Mouse (Mus musculus) neural tube, embryonic 11.5 days (tissue): ENCODE results near the gene Cox11. TPM values are rescaled to one million over a fixed set of nuclear protein-coding genes. Genes with fewer than 3 reads are reported as not detected.

Source experiments
- ATAC-seq: fragments of 200-750 bp; cut with Nextera tagmentation; 2 replicates; pipeline ENCODE4 v1.8.0; 2017; ENCODE audit warnings: moderate number of reproducible peaks, mild to moderate bottlenecking, moderate TSS enrichment, moderate library complexity; ENCODE audit not compliant: insufficient read depth, low FRiP score, low TSS enrichment
- DNase-seq: peaks from one replicate; pipeline ENCODE4 v3.0.0-alpha.2; 2015; ENCODE audit warnings: low spot score
- H3K27ac ChIP-seq: fragments of 300-500 bp; sonication (generic); 2 replicates; pipeline ENCODE4 v1.5.1; 2014; ENCODE audit warnings: low read depth, mild to moderate bottlenecking, low read length
- H3K27me3 ChIP-seq: fragments of 300-500 bp; sonication (generic); 2 replicates; pipeline ENCODE4 v1.6.1; 2014; ENCODE audit warnings: mild to moderate bottlenecking, low read length, mixed read lengths; ENCODE audit not compliant: control insufficient read depth, insufficient read depth
- H3K36me3 ChIP-seq: fragments of 300-500 bp; sonication (generic); 2 replicates; pipeline ENCODE4 v1.6.1; 2014; ENCODE audit warnings: mild to moderate bottlenecking, low read length, moderate library complexity, mixed read lengths; ENCODE audit not compliant: control insufficient read depth, insufficient read depth
- H3K4me1 ChIP-seq: fragments of 300-500 bp; sonication (generic); 2 replicates; pipeline ENCODE4 v1.6.1; 2014; ENCODE audit warnings: low read length, mixed read lengths; ENCODE audit not compliant: control insufficient read depth, insufficient read depth
- H3K4me2 ChIP-seq: fragments of 300-500 bp; sonication (generic); 2 replicates; pipeline ENCODE4 v1.6.1; 2014; ENCODE audit warnings: low read depth, mild to moderate bottlenecking, moderate library complexity
- H3K4me3 ChIP-seq: fragments of 300-500 bp; sonication (generic); 2 replicates; pipeline ENCODE4 v1.5.1; 2014; ENCODE audit warnings: low read depth, low read length
- H3K9ac ChIP-seq: fragments of 300-500 bp; sonication (generic); 2 replicates; pipeline ENCODE4 v1.6.1; 2014; ENCODE audit warnings: mild to moderate bottlenecking, low read length
- H3K9me3 ChIP-seq: fragments of 300-500 bp; sonication (generic); 2 replicates; pipeline ENCODE4 v1.6.1; 2016; ENCODE audit warnings: low read length; ENCODE audit not compliant: control insufficient read depth
- WGBS: fragments of 180-500 bp; shearing (Covaris S2); extraction: QIAGEN DNeasy Blood & Tissue Kit; methylation state at CpG from one replicate; pipeline ENCODE4 v1.1.7; 2014; 5-methylcytosine and 5-hydroxymethylcytosine counted together
- polyA plus RNA-seq: library from polyadenylated mRNA; unstranded; fragments of >200 nt; fragmentation: Nextera tagmentation; extraction: Ambion mirVana; gene quantifications from 2 replicates; pipeline ENCODE4 v1.2.1, GENCODE M21; 2014

Cox11 gene
- polyA plus RNA-seq, 1 experiment from 2014 or later: 23.6 TPM

DNA sequence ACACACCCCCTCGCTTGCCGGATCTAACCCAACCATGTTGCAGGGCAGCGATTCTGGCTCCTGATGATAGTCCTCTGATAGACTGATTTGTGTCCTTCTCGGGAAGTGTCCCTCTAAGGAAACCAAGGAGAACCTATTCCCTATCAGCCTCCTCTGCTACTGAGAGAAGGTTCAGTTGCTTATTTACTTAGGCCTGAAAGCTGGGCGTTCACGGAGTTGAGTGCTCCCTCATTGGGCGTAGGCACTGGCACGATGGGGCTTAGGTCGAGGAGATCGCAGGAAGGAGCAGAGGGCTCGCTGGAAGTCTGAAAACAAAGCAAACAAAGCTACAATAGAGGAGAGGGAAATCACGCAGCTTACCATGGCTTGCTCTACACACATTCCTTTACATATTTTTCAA, 19.6 kb downstream of the Cox11 start:
- DNase-seq (no peak), ATAC-seq (no peak)
- Histone ChIP-seq H3K27ac (no peak overlapping the region), H3K36me3 (peaks cover 3% of the 10 kb centered on the region; the same call in 1 of the 2 replicates), H3K4me2 (no peak overlapping the region), H3K4me1 (no peaks in the 10 kb centered on the region), H3K9me3 (no peaks in the 10 kb centered on the region), H3K9ac (no peak overlapping the region), H3K27me3 (no peaks in the 10 kb centered on the region), H3K4me3 (no peak overlapping the region)
- WGBS: 95% methylated on average over 12 of the region's 12 CpGs

DNA sequence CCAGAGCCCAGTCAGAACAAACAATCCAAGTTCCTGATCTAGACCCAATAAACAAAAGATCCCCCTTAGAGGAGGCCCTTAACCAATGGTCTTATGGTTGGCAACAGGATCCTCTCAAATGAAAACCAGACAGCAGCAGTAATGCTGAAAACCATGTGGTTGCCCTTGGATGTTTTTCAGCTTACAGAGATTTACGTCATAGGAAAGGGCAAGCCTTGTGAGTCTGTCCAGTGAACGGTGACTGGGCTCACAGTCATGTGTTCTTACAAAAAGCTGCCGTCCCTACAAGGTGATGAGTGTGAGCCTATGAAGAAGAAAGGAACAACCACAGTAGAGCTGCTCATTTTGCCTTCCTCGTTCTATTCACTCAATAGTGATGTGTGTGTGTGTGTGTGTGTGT, 22.7 kb downstream of the Cox11 start:
- H3K36me3 ChIP-seq: peaks cover 2% of the 10 kb centered on the region; the same call in 1 of the 2 replicates
- H3K27ac ChIP-seq: no peak overlapping the region
- no peak overlapping the region for H3K4me2 ChIP-seq
- no peak for ATAC-seq
- 81% methylated on average over 4 of the region's 4 CpGs for WGBS
- no peak for DNase-seq
- H3K27me3 ChIP-seq: no peaks in the 10 kb centered on the region
- H3K4me1 ChIP-seq: peaks cover 18% of the 10 kb centered on the region
- no peaks in the 10 kb centered on the region for H3K9me3 ChIP-seq
- H3K4me3 ChIP-seq: no peak overlapping the region
- no peak overlapping the region for H3K9ac ChIP-seq

DNA sequence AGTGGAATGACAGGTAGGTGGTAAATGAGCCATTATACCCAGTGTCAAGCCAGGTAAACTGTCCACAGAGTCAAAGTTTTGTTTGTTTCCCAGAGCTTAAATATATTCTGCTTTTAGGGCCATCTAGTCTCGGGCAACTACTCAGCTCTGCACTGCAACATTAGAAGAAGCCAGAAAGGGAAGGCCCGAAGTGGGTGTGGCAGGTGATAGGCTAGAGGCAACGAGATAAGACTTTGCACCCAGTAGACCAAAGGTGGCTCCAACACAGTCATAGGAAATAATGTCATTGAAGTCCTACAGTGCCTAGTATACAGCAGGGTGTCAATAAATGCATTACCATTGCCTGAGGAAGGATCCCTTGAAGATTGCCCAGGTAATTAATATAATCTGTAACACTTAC, 25.1 kb downstream of the Cox11 start:
- Histone ChIP-seq H3K36me3 (no peaks in the 10 kb centered on the region), H3K9ac (no peak overlapping the region), H3K4me3 (no peak overlapping the region), H3K4me1 (peaks cover 18% of the 10 kb centered on the region), H3K4me2 (no peak overlapping the region), H3K27ac (no peak overlapping the region), H3K9me3 (no peaks in the 10 kb centered on the region), H3K27me3 (no peaks in the 10 kb centered on the region)
- ATAC-seq: no peak
- no peak for DNase-seq
- WGBS: 65% methylated on average over 3 of the region's 3 CpGs

DNA sequence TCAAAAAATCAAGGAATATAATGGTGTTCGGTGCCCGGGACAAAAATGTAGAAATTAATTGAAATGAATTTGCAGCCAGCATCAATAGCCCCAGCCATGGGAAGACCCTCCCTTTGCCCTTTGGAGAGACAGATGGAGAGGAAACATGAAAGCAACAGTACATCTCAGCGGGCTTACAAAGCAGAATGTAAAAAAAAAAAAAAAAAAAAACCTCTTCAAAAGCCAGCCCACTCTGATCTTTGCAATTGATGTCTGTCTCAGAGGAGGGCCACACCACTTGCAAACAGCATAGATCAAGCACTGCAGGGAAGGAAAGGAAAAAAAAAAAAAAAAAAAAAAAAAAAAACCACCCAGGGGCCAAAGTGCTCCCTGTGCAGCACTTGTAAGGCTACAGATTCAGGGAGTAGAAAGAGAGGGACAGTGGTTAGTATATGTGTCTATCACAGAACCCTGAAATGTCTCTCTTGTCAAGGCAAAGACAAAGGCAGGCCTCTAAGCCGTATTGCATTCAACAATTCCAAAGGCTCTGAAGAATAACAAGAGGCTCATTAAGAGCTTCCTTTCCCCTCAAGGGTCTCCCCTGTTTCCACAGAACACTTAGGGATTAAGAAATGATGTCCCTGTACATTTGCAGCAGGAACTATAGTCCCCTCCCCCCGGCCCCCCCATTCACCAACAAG, 25.8 kb downstream of the Cox11 start:
- H3K4me1 ChIP-seq: peaks cover 18% of the 10 kb centered on the region
- no peaks in the 10 kb centered on the region for H3K27me3 ChIP-seq
- no peaks in the 10 kb centered on the region for H3K36me3 ChIP-seq
- H3K27ac ChIP-seq: no peak overlapping the region
- no peak overlapping the region for H3K9ac ChIP-seq
- ATAC-seq: no peak
- no peak overlapping the region for H3K4me3 ChIP-seq
- no peak for DNase-seq
- no peaks in the 10 kb centered on the region for H3K9me3 ChIP-seq
- 23% methylated on average over 5 of the region's 5 CpGs for WGBS
- no peak overlapping the region for H3K4me2 ChIP-seq

DNA sequence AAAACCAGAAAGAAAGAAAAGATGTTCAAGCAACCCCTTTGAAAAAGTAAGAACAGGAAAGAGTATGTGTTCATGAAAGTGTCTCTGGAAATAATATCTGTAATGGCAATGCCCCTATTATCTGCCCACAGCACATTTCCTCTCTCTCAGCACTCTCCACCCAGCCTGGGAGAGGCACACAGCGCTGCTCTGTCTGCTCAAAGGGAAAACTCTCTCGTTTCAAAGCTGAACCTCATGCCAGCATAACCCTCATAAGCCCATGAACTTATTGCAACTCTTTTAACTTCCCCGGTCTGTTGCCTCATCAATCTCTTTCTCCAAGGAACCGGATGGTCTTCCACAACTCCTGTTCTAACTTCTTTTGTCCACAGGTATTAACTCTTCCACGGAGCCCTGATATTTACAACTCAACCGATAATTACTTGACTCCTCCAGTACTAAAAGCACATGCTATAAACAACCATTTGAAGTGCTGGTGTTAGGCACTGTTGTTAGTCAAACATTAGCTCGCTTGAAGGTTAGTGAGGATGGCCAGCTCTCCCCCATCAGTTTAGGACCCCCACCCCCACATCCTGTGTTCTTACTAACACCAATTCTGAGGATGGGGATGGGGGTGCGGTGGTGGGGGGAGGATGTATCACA, 26.5 kb downstream of the Cox11 start:
- H3K4me3 ChIP-seq: no peak overlapping the region
- no peak overlapping the region for H3K27ac ChIP-seq
- peaks cover 18% of the 10 kb centered on the region for H3K4me1 ChIP-seq
- H3K27me3 ChIP-seq: no peaks in the 10 kb centered on the region
- ATAC-seq (peak; percentile 55; the same call in 1 of the 2 replicates), DNase-seq (peak; percentile 18)
- under 1% methylated on average over 8 of the region's 8 CpGs for WGBS
- no peaks in the 10 kb centered on the region for H3K36me3 ChIP-seq
- H3K4me2 ChIP-seq: no peak overlapping the region
- no peak overlapping the region for H3K9ac ChIP-seq
- no peaks in the 10 kb centered on the region for H3K9me3 ChIP-seq

DNA sequence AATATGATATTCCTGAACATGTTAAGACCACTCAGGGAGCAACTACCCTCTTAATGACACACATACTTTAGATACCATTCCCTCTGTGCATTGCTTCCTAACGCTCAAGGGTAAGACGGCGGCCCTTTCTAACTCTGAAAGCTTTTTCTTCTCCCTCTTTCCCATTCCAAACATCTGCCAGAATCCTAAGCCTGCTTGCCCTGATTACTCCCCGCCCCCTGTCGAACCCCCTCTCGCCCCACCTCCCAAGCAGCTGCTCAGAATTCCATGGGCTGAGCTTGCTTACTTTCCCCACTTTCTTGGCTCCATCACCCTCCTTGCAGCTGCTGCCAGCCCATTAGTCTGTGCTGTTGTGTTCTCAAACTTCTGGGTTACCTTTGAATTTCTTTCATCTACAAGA, 27.2 kb downstream of the Cox11 start:
- DNase-seq (peak; percentile 40), ATAC-seq (no peak)
- peaks cover 18% of the 10 kb centered on the region for H3K4me1 ChIP-seq
- no peak overlapping the region for H3K9ac ChIP-seq
- H3K27me3 ChIP-seq: no peaks in the 10 kb centered on the region
- H3K4me2 ChIP-seq: no peak overlapping the region
- H3K36me3 ChIP-seq: no peaks in the 10 kb centered on the region
- no peak overlapping the region for H3K4me3 ChIP-seq
- 8% methylated on average over 6 of the region's 6 CpGs for WGBS
- H3K27ac ChIP-seq: no peak overlapping the region
- no peaks in the 10 kb centered on the region for H3K9me3 ChIP-seq

DNA sequence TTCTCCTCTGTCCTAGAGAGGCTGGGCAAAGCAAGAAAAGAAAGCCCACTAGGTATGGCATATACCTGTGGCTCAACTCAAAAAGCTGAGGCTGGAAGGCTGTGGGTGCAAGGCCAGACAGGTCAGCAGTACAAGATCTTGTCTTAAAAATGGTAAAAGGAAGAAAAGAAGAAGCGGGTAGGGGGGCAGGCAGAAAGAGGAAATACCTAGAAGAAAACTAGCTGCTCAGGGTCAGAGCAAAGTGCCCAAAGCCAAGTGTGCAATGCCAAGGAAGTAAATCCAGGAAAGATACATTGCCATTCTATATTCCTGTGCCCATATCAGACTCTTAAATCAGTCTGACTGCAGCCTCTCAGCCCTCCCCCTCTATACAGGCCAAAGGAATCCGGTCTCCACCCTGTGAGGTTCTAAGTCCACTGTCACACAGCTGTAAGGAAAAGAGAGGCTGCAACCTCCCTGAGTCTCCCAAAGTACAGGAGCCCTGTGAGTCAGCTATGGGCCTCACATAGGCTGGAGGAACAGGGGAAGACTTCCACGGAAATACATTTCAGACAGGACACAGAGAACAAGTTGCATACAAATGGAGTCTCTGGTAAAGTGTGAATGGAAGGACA, 28.3 kb downstream of the Cox11 start:
- Histone ChIP-seq H3K9me3 (no peaks in the 10 kb centered on the region), H3K4me1 (peaks cover 18% of the 10 kb centered on the region), H3K9ac (no peak overlapping the region), H3K4me3 (no peak overlapping the region), H3K4me2 (no peak overlapping the region), H3K36me3 (no peaks in the 10 kb centered on the region), H3K27me3 (no peaks in the 10 kb centered on the region), H3K27ac (no peak overlapping the region)
- ATAC-seq (no peak), DNase-seq (no peak)
- 70% methylated on average over 3 of the region's 3 CpGs for WGBS

DNA sequence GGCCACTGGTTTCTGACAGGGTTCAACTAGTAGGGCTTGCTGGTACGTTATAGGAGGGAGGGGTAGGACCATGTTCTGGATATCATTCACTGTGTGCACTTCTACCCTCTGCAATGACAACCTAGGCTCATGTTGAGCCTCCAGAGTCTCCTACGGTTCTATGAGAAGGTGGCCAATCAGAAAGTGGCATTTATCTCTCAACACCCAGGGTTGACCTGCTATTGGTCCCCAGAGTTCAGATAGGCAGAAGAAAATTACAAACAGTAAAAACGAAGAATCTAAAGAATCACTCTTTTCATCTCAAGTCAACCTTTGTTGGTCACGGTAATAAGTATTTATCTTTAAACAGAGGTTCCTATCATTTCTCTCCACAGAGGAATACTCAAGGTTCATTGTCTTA, 28.9 kb downstream of the Cox11 start:
- no peak overlapping the region for H3K9ac ChIP-seq
- no peaks in the 10 kb centered on the region for H3K9me3 ChIP-seq
- 84% methylated on average over 4 of the region's 4 CpGs for WGBS
- H3K4me2 ChIP-seq: no peak overlapping the region
- no peak for ATAC-seq
- H3K36me3 ChIP-seq: no peaks in the 10 kb centered on the region
- no peak overlapping the region for H3K27ac ChIP-seq
- H3K4me1 ChIP-seq: peaks cover 18% of the 10 kb centered on the region
- no peak for DNase-seq
- H3K27me3 ChIP-seq: no peaks in the 10 kb centered on the region
- H3K4me3 ChIP-seq: no peak overlapping the region

DNA sequence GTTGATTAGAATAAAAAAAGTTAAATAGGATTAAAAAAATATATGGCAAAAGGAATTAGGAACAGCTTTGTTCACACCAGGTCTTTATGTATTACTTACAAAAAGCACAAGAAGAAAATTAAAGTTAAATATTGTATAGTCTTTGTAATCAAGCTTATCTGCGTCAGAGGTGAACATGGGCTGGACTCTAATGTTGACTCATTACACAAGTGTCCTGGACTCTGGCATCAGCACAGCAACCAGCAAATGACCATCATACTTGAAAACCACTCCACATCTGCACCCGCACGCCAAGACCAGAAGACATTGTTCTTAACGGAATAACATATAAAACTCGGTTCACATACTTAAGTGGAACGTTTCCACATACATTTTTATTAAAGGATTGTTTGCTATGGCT, 29.4 kb downstream of the Cox11 start:
- no peak for DNase-seq
- H3K27me3 ChIP-seq: no peaks in the 10 kb centered on the region
- H3K27ac ChIP-seq: no peak overlapping the region
- 93% methylated on average over 6 of the region's 6 CpGs for WGBS
- H3K4me2 ChIP-seq: no peak overlapping the region
- H3K9me3 ChIP-seq: no peaks in the 10 kb centered on the region
- no peak for ATAC-seq
- no peak overlapping the region for H3K9ac ChIP-seq
- H3K4me1 ChIP-seq: peaks cover 18% of the 10 kb centered on the region
- no peak overlapping the region for H3K4me3 ChIP-seq
- H3K36me3 ChIP-seq: no peaks in the 10 kb centered on the region
